Comparison of ENCODE assay signal across 9 mouse cellular contexts in the genomic region with DNA sequence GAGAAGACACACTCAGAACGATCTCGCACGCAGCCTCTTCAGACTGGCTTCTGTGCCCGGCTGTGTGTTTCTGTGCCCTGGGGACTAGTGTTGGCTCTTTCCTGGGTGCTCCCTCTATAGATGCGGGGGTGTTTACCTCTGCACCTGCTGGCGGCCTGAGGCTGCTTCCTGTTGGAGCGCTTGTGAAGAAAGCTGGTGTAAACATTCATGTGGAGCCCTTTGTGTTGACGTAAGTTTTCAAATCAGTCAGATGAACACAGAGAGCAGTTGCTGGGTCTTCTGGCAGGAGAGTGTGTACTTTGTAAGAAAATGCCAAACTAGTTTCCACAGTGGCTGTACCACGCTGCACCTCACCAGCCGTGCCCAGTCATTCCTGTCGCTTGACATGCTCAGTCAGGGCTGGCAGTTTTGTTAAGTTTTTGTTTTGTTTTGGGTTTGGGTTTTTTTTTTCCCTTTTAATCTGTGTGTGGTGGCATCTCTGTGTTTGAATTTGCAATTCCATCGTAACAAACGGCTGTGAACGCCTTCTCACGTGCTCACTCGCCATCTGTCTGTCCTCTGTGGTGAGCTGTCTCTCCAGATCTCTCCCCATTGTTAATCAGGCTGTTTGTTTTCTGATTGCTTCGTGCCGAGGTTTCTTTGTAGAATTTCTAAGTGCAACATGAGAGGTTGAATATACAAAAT. TPM values are rescaled to one million over a fixed set of nuclear protein-coding genes. Genes with fewer than 3 reads are reported as not detected.
DNase-seq lines count a peak whose midpoint lies in the region; ATAC-seq and TF ChIP-seq lines count a peak whose summit lies in the region.
"Had no signal": no experiment of that assay in that cellular context is flagged by ENCODE, and none has a peak within 500 bp of the region (broad histone marks: within the 10 kb centered on the region; RNA-seq: fewer than 3 reads in every experiment).

No protein-coding gene starts in this region.

- WGBS in forebrain, embryonic 10.5 days, result 75% methylated on average over 18 of the region's 18 CpGs
- WGBS in limb, embryonic 14.5 days, result 56% methylated on average over 18 of the region's 18 CpGs

- peaks cover 19% of the 10 kb centered on the region for H3K4me1 ChIP-seq in forebrain, embryonic 10.5 days
- H3K4me1 ChIP-seq in limb, embryonic 14.5 days (ENCODE audit: control insufficient read depth, insufficient read depth, low read length), result 0 out of 2 replicates have a peak, but pooled peaks cover 2% of the 10 kb centered on the region

- no peaks in the 10 kb centered on the region for H3K36me3 ChIP-seq in forebrain, embryonic 10.5 days (replicated peaks)
- H3K36me3 ChIP-seq in limb, embryonic 14.5 days (ENCODE audit: control insufficient read depth, insufficient read depth, low read length), result no peaks in the 10 kb centered on the region

- no peaks in the 10 kb centered on the region for H3K27me3 ChIP-seq in forebrain, embryonic 10.5 days (ENCODE audit: poor library complexity, severe bottlenecking)
- H3K27me3 ChIP-seq in limb, embryonic 14.5 days (ENCODE audit: control insufficient read depth, insufficient read depth, low read length), result no peaks in the 10 kb centered on the region

- peak; percentile 9 to 24 for DNase-seq in left cerebral cortex, postnatal 25 days (ENCODE audit: low spot score in 2 of 2)
- DNase-seq in left cerebral cortex, adult 18-20 months (ENCODE audit: low spot score in 2 of 2), result no peak
- no peak for DNase-seq in forebrain, embryonic 10.5 days (ENCODE audit: extremely low spot score, low spot score)
- DNase-seq in limb, embryonic 14.5 days (ENCODE audit: low spot score), result no peak
- DNase-seq in thymus, adult 18-20 months, result peak; percentile 75 to 89
- no peak for DNase-seq in gastrocnemius, adult 18-20 months (ENCODE audit: low spot score)
- DNase-seq in spleen, postnatal 36 days (ENCODE audit: low spot score in 2 of 2), result no peak
- DNase-seq: right cerebral cortex, postnatal 4 days had no signal

- H3K27ac ChIP-seq in forebrain, embryonic 10.5 days, result peak overlapping the region; percentile 16
- H3K27ac ChIP-seq in limb, embryonic 14.5 days (replicated peaks; ENCODE audit: low read depth, low read length), result peak overlapping the region; percentile 53; the same call in 1 of the 2 replicates

- H3K4me3 ChIP-seq in forebrain, embryonic 10.5 days, result no peak overlapping the region
- H3K4me3 ChIP-seq in limb, embryonic 14.5 days (replicated peaks; ENCODE audit: low read length), result no peak overlapping the region

- no peak overlapping the region for H3K4me2 ChIP-seq in limb, embryonic 14.5 days (replicated peaks; ENCODE audit: low read depth, low read length, severe bottlenecking)

- TF ChIP-seq POLR2A in limb, embryonic 14.5 days (IDR thresholded peaks at IDR 0.05; ENCODE audit: borderline replicate concordance, extremely low read depth, insufficient read depth, insufficient read length), result no peak

- H3K9me3 ChIP-seq in forebrain, embryonic 10.5 days, result peaks cover 21% of the 10 kb centered on the region; the same call in 1 of the 2 replicates
- peaks cover 6% of the 10 kb centered on the region for H3K9me3 ChIP-seq in limb, embryonic 14.5 days (ENCODE audit: control insufficient read depth, low read length)

- no peak for ATAC-seq in limb, embryonic 14.5 days (ENCODE audit: low FRiP score, low read depth)
- ATAC-seq in megakaryocyte progenitor cell, adult 5-6 weeks (replicated peaks; ENCODE audit: poor library complexity), result no peak

- no peak overlapping the region for H3K9ac ChIP-seq in limb, embryonic 14.5 days (ENCODE audit: low read depth, low read length, severe bottlenecking)

- intact Hi-C loops in left cerebral cortex, postnatal 25 days (cut with DNase I), result no loop called here

RNA-seq across cellular contexts. Expression of a gene that starts 40.0 kb away (rescaled TPM):
- under 1 TPM; 0.23 to 0.48 TPM for total RNA-seq in left cerebral cortex, postnatal 25 days (2021)
- under 1 TPM in 1 of 2 experiments, not detected in 1; 0.21 TPM for total RNA-seq in left cerebral cortex, adult 18-20 months (2021)
- not detected in 2 replicates for polyA plus RNA-seq in forebrain, embryonic 10.5 days (2016; fragmentation: Nextera tagmentation; extraction: Ambion mirVana)
- 0.87 and 1.3 TPM in 2 replicates for polyA plus RNA-seq in limb, embryonic 14.5 days (2012; rRNA removed)
- 0.47 and 0.54 TPM in 2 replicates for polyA plus RNA-seq in limb, embryonic 14.5 days (2014; fragmentation: Nextera tagmentation; extraction: Ambion mirVana)
- total RNA-seq in gastrocnemius, adult 18-20 months (2021), result 1 to 10 TPM; 1.9 to 2.7 TPM
- total RNA-seq in megakaryocyte progenitor cell, adult 5-6 weeks (2015), result not detected in 2 replicates
- total RNA-seq in megakaryocyte progenitor cell, adult 5-6 weeks (2017), result not detected in 2 replicates

Comparison
In these comparisons a context has a peak if more than half of its experiments do, and no peak if none do; other contexts are left out.
1. DNase-seq: peak in left cerebral cortex, postnatal 25 days (2 of 2) and thymus, adult 18-20 months (2 of 2); none in left cerebral cortex, adult 18-20 months (0 of 2), forebrain, embryonic 10.5 days (single experiment), limb, embryonic 14.5 days (single experiment), gastrocnemius, adult 18-20 months (single experiment) and spleen, postnatal 36 days (0 of 2).